Mouse (Mus musculus) liver, postnatal 0 days (tissue): ENCODE data around the gene Srrt.

Experiments
- CTCF ChIP-seq: sonication (generic); IDR thresholded peaks from 2 replicates; pipeline ENCODE4 v1.5.1; 2016; ENCODE audit warnings: antibody characterized with exemption, low read depth
- EP300 ChIP-seq: IDR thresholded peaks from 2 replicates; pipeline ENCODE4 v1.6.1; 2016; ENCODE audit warnings: antibody characterized with exemption, low read depth, mild to moderate bottlenecking

- TF ChIP-seq CTCF (no peak), EP300 (no peak)
These were observed 27.6 kb upstream of the Srrt start for GRCm38 (mm10) chr5:137335066-137335465.
